Mouse (Mus musculus) kidney, embryonic 15.5 days (tissue): ENCODE data around the gene Yju2. TPM values are rescaled to one million over a fixed set of nuclear protein-coding genes. Genes with fewer than 3 reads are reported as not detected.
A peak's percentile ranks its signal among the peaks of the same experiment; 100 is the strongest.

Source experiments
- ATAC-seq: fragments of 200-750 bp; cut with Nextera tagmentation; replicated peaks from 2 replicates; pipeline ENCODE4 v1.8.0; 2017; ENCODE audit warnings: moderate TSS enrichment; ENCODE audit not compliant: low FRiP score
- H3K27ac ChIP-seq: fragments of 300-500 bp; sonication (generic); 2 replicates; pipeline ENCODE4 v1.5.1; 2015; ENCODE audit warnings: mild to moderate bottlenecking, inconsistent platforms
- H3K27me3 ChIP-seq: fragments of 300-500 bp; sonication (generic); 2 replicates; pipeline ENCODE4 v1.6.1; 2015; ENCODE audit warnings: inconsistent platforms
- H3K36me3 ChIP-seq: fragments of 300-500 bp; sonication (generic); 2 replicates; pipeline ENCODE4 v1.6.1; 2015; ENCODE audit warnings: inconsistent platforms
- H3K4me1 ChIP-seq: fragments of 300-500 bp; sonication (generic); 2 replicates; pipeline ENCODE4 v1.6.1; 2015; ENCODE audit warnings: inconsistent platforms
- H3K4me2 ChIP-seq: fragments of 300-500 bp; sonication (generic); 2 replicates; pipeline ENCODE4 v1.6.1; 2015; ENCODE audit warnings: moderate library complexity, mild to moderate bottlenecking, inconsistent platforms
- H3K4me3 ChIP-seq: fragments of 300-500 bp; sonication (generic); replicated peaks from 2 replicates; pipeline ENCODE4 v1.5.1; 2015; ENCODE audit warnings: mild to moderate bottlenecking, inconsistent platforms
- H3K9ac ChIP-seq: fragments of 300-500 bp; sonication (generic); 2 replicates; pipeline ENCODE4 v1.6.1; 2015; ENCODE audit warnings: mild to moderate bottlenecking, inconsistent platforms
- H3K9me3 ChIP-seq: fragments of 300-500 bp; sonication (generic); replicated peaks from 2 replicates; pipeline ENCODE4 v1.6.1; 2016; ENCODE audit warnings: inconsistent platforms
- WGBS: fragments of 180-500 bp; shearing (Covaris S2); methylation state at CpG from one replicate; pipeline ENCODE4 v1.1.7; 2015; ENCODE audit warnings: mixed read lengths; 5-methylcytosine and 5-hydroxymethylcytosine counted together
- polyA plus RNA-seq: library from polyadenylated mRNA; unstranded; fragments of >200 nt; fragmentation: Nextera tagmentation; extraction: Ambion mirVana; gene quantifications from 2 replicates; pipeline ENCODE4 v1.2.1, GENCODE M21; 2015

Gene Yju2
- polyA plus RNA-seq, 1 experiment from 2014 or later = 27.5 TPM

GRCm38 (mm10) chr17:55990278-55990898, 31.5 kb downstream of the Yju2 start:
- Histone ChIP-seq H3K9me3 (no peaks in the 10 kb centered on the region), H3K4me2 (no peak overlapping the region), H3K27me3 (no peaks in the 10 kb centered on the region), H3K36me3 (no peaks in the 10 kb centered on the region; the same call in 1 of the 2 replicates), H3K4me1 (peaks cover 9% of the 10 kb centered on the region), H3K9ac (no peak overlapping the region), H3K4me3 (no peak overlapping the region), H3K27ac (no peak overlapping the region)
- 83% methylated on average over 8 of the region's 8 CpGs for WGBS
- no peak for ATAC-seq

- Histone ChIP-seq H3K9me3 (no peaks in the 10 kb centered on the region), H3K4me2 (no peak overlapping the region), H3K27me3 (peaks cover 14% of the 10 kb centered on the region), H3K27ac (no peak overlapping the region), H3K4me1 (peaks cover 12% of the 10 kb centered on the region; the same call in 1 of the 2 replicates), H3K9ac (no peak overlapping the region), H3K36me3 (no peaks in the 10 kb centered on the region), H3K4me3 (no peak overlapping the region)
- ATAC-seq = no peak
- 85% methylated on average over 15 of the region's 15 CpGs for WGBS
Measured at GRCm38 (mm10) chr17:55996007-55996406, 37.1 kb downstream of the Yju2 start.

GRCm38 (mm10) chr17:55999794-56000499, 41.0 kb downstream of the Yju2 start:
- Histone ChIP-seq H3K9me3 (no peaks in the 10 kb centered on the region), H3K27ac (no peak overlapping the region), H3K9ac (0 out of 2 replicates have a peak overlapping the region, but pooled peaks have one; percentile 23), H3K36me3 (no peaks in the 10 kb centered on the region), H3K4me2 (peak overlapping the region; percentile 52), H3K4me1 (peaks cover 12% of the 10 kb centered on the region; the same call in 1 of the 2 replicates), H3K4me3 (peak overlapping the region; percentile 20), H3K27me3 (peaks cover 14% of the 10 kb centered on the region)
- peak; percentile 44 for ATAC-seq
- WGBS = 10% methylated on average over 30 of the region's 30 CpGs

GRCm38 (mm10) chr17:56003000-56003399, 44.1 kb downstream of the Yju2 start:
- Histone ChIP-seq H3K4me1 (peaks cover 23% of the 10 kb centered on the region), H3K27ac (no peak overlapping the region), H3K27me3 (peaks cover 14% of the 10 kb centered on the region), H3K4me3 (no peak overlapping the region), H3K9ac (no peak overlapping the region), H3K36me3 (no peaks in the 10 kb centered on the region), H3K4me2 (no peak overlapping the region), H3K9me3 (no peaks in the 10 kb centered on the region)
- no peak for ATAC-seq
- WGBS = 80% methylated on average over 3 of the region's 3 CpGs

- peak within 1 kb of the TSS; percentile 21; the same call in 1 of the 2 replicates for H3K9ac ChIP-seq
- ATAC-seq = no peak
- no peaks in the 10 kb centered on the region for H3K9me3 ChIP-seq
- H3K4me2 ChIP-seq = peak within 1 kb of the TSS; percentile 49
- H3K27ac ChIP-seq = peak within 1 kb of the TSS; percentile 38; the same call in 1 of the 2 replicates
- H3K36me3 ChIP-seq = no peaks in the 10 kb centered on the region
- peaks cover 30% of the 10 kb centered on the region for H3K4me1 ChIP-seq
- H3K27me3 ChIP-seq = peaks cover 5% of the 10 kb centered on the region
- 46% methylated on average over 13 of the region's 13 CpGs for WGBS
- peak within 1 kb of the TSS; percentile 33 for H3K4me3 ChIP-seq
Measured at GRCm38 (mm10) chr17:56005415-56006061, 46.6 kb downstream of the Yju2 start, which contains the start of the genes Stap2 and Mpnd. Stap2 (minus strand) TSS chr17:56005584. Mpnd (plus strand) TSS chr17:56005711.

GRCm38 (mm10) chr17:56006956-56007355, 48.1 kb downstream of the Yju2 start:
- no peak overlapping the region for H3K9ac ChIP-seq
- H3K27me3 ChIP-seq = no peaks in the 10 kb centered on the region
- peaks cover 37% of the 10 kb centered on the region for H3K4me1 ChIP-seq
- peak overlapping the region; percentile 97 for H3K27ac ChIP-seq
- H3K4me3 ChIP-seq = no peak overlapping the region
- H3K9me3 ChIP-seq = no peaks in the 10 kb centered on the region
- no peak for ATAC-seq
- H3K36me3 ChIP-seq = peaks cover 9% of the 10 kb centered on the region
- 45% methylated on average over 10 of the region's 10 CpGs for WGBS
- peak overlapping the region; percentile 31 for H3K4me2 ChIP-seq

GRCm38 (mm10) chr17:56007444-56008355, 48.8 kb downstream of the Yju2 start:
- Histone ChIP-seq H3K27me3 (no peaks in the 10 kb centered on the region), H3K36me3 (peaks cover 16% of the 10 kb centered on the region), H3K9me3 (no peaks in the 10 kb centered on the region), H3K4me2 (peak overlapping the region; percentile 97), H3K27ac (peak overlapping the region; percentile 97), H3K9ac (0 out of 2 replicates have a peak overlapping the region, but pooled peaks have one; percentile 29), H3K4me1 (peaks cover 37% of the 10 kb centered on the region), H3K4me3 (peak overlapping the region; percentile 94)
- ATAC-seq = peak; percentile 5; the same call in 1 of the 2 replicates
- 26% methylated on average over 14 of the region's 14 CpGs for WGBS

GRCm38 (mm10) chr17:56008356-56009087, 49.6 kb downstream of the Yju2 start:
- no peaks in the 10 kb centered on the region for H3K27me3 ChIP-seq
- peaks cover 23% of the 10 kb centered on the region for H3K36me3 ChIP-seq
- H3K4me2 ChIP-seq = peak overlapping the region; percentile 97
- peak overlapping the region; percentile 92 for H3K9ac ChIP-seq
- WGBS = under 1% methylated on average over 21 of the region's 21 CpGs
- H3K4me3 ChIP-seq = peak overlapping the region; percentile 94
- peak overlapping the region; percentile 97 for H3K27ac ChIP-seq
- ATAC-seq = peak; percentile 93
- no peaks in the 10 kb centered on the region for H3K9me3 ChIP-seq
- H3K4me1 ChIP-seq = peaks cover 37% of the 10 kb centered on the region

GRCm38 (mm10) chr17:56009088-56009961, 50.4 kb downstream of the Yju2 start:
- Histone ChIP-seq H3K4me3 (peak overlapping the region; percentile 94), H3K27me3 (no peaks in the 10 kb centered on the region), H3K27ac (peak overlapping the region; percentile 97), H3K4me2 (peak overlapping the region; percentile 97), H3K4me1 (peaks cover 37% of the 10 kb centered on the region), H3K9me3 (no peaks in the 10 kb centered on the region), H3K36me3 (peaks cover 31% of the 10 kb centered on the region), H3K9ac (peak overlapping the region; percentile 92)
- ATAC-seq = peak; percentile 93
- under 1% methylated on average over 61 of the region's 62 CpGs for WGBS

GRCm38 (mm10) chr17:56009962-56010240, 51.0 kb downstream of the Yju2 start:
- ATAC-seq = no peak
- peaks cover 37% of the 10 kb centered on the region for H3K4me1 ChIP-seq
- peak overlapping the region; percentile 97 for H3K4me2 ChIP-seq
- 39% methylated on average over 2 of the region's 2 CpGs for WGBS
- H3K36me3 ChIP-seq = peaks cover 35% of the 10 kb centered on the region
- peak overlapping the region; percentile 97; the same call in 1 of the 2 replicates for H3K27ac ChIP-seq
- H3K27me3 ChIP-seq = no peaks in the 10 kb centered on the region
- no peaks in the 10 kb centered on the region for H3K9me3 ChIP-seq
- peak overlapping the region; percentile 92 for H3K9ac ChIP-seq
- peak overlapping the region; percentile 94 for H3K4me3 ChIP-seq
